Mouse (Mus musculus) G1E (cell line): Measurements from ENCODE around the gene Syn3. TPM values are rescaled to one million over a fixed set of nuclear protein-coding genes. Genes with fewer than 3 reads are reported as not detected.

ENCODE experiments used
- ATAC-seq: 2 replicates; pipeline ENCODE4 v1.8.0; 2016; ENCODE audit warnings: mild to moderate bottlenecking; ENCODE audit not compliant: insufficient number of reproducible peaks, poor library complexity, low FRiP score, severe bottlenecking; ENCODE audit errors: extremely low read depth
- DNase-seq: peaks from one replicate; pipeline ENCODE4 v3.0.0; 2012; ENCODE audit warnings: low spot score
- H3K27me3 ChIP-seq: 2 replicates; pipeline ENCODE4 v1.6.1; 2012; ENCODE audit warnings: mild to moderate bottlenecking, low read length, inconsistent platforms; ENCODE audit not compliant: insufficient read depth
- H3K36me3 ChIP-seq: replicated peaks from 2 replicates; pipeline ENCODE3; 2012; ENCODE audit warnings: mild to moderate bottlenecking, inconsistent platforms
- H3K4me1 ChIP-seq: 2 replicates; pipeline ENCODE4 v1.6.1; 2012; ENCODE audit warnings: low read depth, low read length, inconsistent platforms, mixed read lengths; ENCODE audit not compliant: insufficient read depth
- H3K4me3 ChIP-seq: 2 replicates; pipeline ENCODE4 v1.5.1; 2012; ENCODE audit warnings: low read depth, mild to moderate bottlenecking, inconsistent platforms, low read length, moderate library complexity, mixed read lengths
- H3K9me3 ChIP-seq: replicated peaks from 2 replicates; pipeline ENCODE4 v1.6.1; 2012; ENCODE audit warnings: inconsistent platforms
- CTCF ChIP-seq: IDR thresholded peaks from 2 replicates; pipeline ENCODE4 v1.5.1; 2012; ENCODE audit warnings: low read depth, low read length, inconsistent platforms, mixed read lengths
- GATA1 ChIP-seq: IDR thresholded peaks from 2 replicates; pipeline ENCODE4 v1.6.1; 2012; ENCODE audit warnings: borderline replicate concordance, low read length, inconsistent platforms, mixed read lengths
- GATA2 ChIP-seq: IDR thresholded peaks from 2 replicates; pipeline ENCODE4 v1.6.1; 2012; ENCODE audit warnings: low read depth, low read length, inconsistent platforms, borderline replicate concordance
- POLR2AphosphoS5 ChIP-seq: IDR thresholded peaks from 2 replicates; pipeline ENCODE4 v1.6.1; 2012; ENCODE audit warnings: low read depth, low read length, inconsistent platforms; ENCODE audit not compliant: insufficient replicate concordance
- TAL1 ChIP-seq: conservative IDR thresholded peaks from 2 replicates; pipeline ENCODE4 v1.6.1; 2012; ENCODE audit warnings: low read depth, low read length, inconsistent platforms, mixed read lengths
- polyA plus RNA-seq: library from polyadenylated mRNA; stranded (reverse); fragments of >175 nt; gene quantifications from 2 replicates; pipeline ENCODE4 v1.2.3, GENCODE M21; 2012
- total RNA-seq, 2 experiments: library from RNA; stranded (forward) in 1 of 2; stranded (reverse) in 1 of 2; fragments of 200-1000 nt in 1 of 2; fragments of >200 nt in 1 of 2; fragmentation: Nextera tagmentation in 1 of 2; gene quantifications; 2 replicates each; pipeline ENCODE4 v1.2.3; 2014 to 2017

Gene Syn3
- total and polyA plus RNA-seq, 3 experiments, result 0.44 TPM; not detected in 2

DNA sequence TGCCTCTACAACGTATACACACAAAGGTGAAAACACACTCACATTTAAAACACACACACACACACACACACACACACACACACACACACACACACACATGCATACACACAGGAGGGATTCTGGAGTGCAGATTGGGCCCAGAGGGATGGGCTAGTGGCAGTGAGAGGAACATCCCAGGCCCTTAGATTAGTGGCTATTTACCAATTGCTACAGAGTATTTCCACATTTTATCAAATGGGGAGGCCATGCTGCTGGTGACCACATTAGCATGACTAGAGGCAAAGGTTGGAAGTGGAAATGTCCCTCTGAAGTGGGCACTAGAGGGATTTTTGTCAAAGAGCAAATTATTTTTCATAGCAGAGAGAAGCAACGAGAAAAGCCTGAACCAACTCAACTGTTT is 489.0 kb downstream of the Syn3 start:
- H3K9me3 ChIP-seq, result no peaks in the 10 kb centered on the region
- no peaks in the 10 kb centered on the region for H3K36me3 ChIP-seq
- no peaks in the 10 kb centered on the region for H3K4me1 ChIP-seq
- H3K27me3 ChIP-seq, result peaks cover 23% of the 10 kb centered on the region
- H3K4me3 ChIP-seq, result no peak overlapping the region
- DNase-seq (no peak), ATAC-seq (no peak)
- TF ChIP-seq POLR2AphosphoS5, result no peak
- TF ChIP-seq TAL1, result no peak
- TF ChIP-seq GATA1, result no peak
- TF ChIP-seq GATA2, result no peak
- no peak for TF ChIP-seq CTCF

DNA sequence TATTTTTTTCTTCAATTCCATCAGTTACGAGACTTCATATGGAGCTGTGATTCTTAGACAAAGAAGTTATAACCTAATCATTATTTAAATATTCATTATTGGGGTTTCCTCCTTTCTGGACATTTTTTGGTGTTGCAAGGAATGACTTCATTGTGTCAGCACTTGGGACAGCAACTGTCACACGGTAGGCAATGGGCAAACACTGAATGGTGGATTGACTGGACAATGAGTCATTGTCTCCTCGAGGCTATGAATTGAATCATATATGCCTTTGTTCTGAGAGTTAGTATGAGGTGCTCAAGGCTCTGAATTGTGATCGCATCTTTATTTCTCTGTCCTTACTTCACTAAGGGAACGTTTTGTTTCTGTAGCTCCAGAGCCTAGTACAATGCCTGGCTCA is 492.2 kb downstream of the Syn3 start:
- ATAC-seq (no peak), DNase-seq (no peak)
- no peaks in the 10 kb centered on the region for H3K4me1 ChIP-seq
- H3K27me3 ChIP-seq, result peaks cover 19% of the 10 kb centered on the region
- H3K36me3 ChIP-seq, result no peaks in the 10 kb centered on the region
- TF ChIP-seq GATA2, result no peak
- no peak for TF ChIP-seq CTCF
- no peak for TF ChIP-seq POLR2AphosphoS5
- no peak for TF ChIP-seq TAL1
- no peak for TF ChIP-seq GATA1
- no peaks in the 10 kb centered on the region for H3K9me3 ChIP-seq
- no peak overlapping the region for H3K4me3 ChIP-seq

Other genes with a start within 250 kb of the Syn3 start
- 90.5 and 110 TPM in 2 replicates for gene Timp3, start 198.5 kb downstream of the Syn3 start, total RNA-seq (2014; fragmentation: Nextera tagmentation)
- 14.2 and 15.0 TPM in 2 replicates for gene Timp3, start 198.5 kb downstream of the Syn3 start, total RNA-seq (2017)
- gene Timp3, start 198.5 kb downstream of the Syn3 start, polyA plus RNA-seq, result 13.7 and 15.7 TPM in 2 replicates
- 423 and 435 TPM in 2 replicates for gene Hsp90b1, start 206.6 kb upstream of the Syn3 start, total RNA-seq (2014; fragmentation: Nextera tagmentation)
- 367 and 445 TPM in 2 replicates for gene Hsp90b1, start 206.6 kb upstream of the Syn3 start, total RNA-seq (2017)
- gene Hsp90b1, start 206.6 kb upstream of the Syn3 start, polyA plus RNA-seq, result 17.3 and 26.6 TPM in 2 replicates
- gene Ttc41, start 206.9 kb upstream of the Syn3 start, total RNA-seq (2014; fragmentation: Nextera tagmentation), result 5.4 and 6.5 TPM in 2 replicates
- gene Ttc41, start 206.9 kb upstream of the Syn3 start, total RNA-seq (2017), result 1.0 and 1.9 TPM in 2 replicates
- gene Ttc41, start 206.9 kb upstream of the Syn3 start, polyA plus RNA-seq, result 0.09 and 0.10 TPM in 2 replicates